Mouse (Mus musculus): ENCODE data around the gene Pgap2. TPM values are rescaled to one million over a fixed set of nuclear protein-coding genes. Genes with fewer than 3 reads are reported as not detected.

The Pgap2 gene
- polyA plus RNA-seq, 1 experiment = 304 TPM

DNA sequence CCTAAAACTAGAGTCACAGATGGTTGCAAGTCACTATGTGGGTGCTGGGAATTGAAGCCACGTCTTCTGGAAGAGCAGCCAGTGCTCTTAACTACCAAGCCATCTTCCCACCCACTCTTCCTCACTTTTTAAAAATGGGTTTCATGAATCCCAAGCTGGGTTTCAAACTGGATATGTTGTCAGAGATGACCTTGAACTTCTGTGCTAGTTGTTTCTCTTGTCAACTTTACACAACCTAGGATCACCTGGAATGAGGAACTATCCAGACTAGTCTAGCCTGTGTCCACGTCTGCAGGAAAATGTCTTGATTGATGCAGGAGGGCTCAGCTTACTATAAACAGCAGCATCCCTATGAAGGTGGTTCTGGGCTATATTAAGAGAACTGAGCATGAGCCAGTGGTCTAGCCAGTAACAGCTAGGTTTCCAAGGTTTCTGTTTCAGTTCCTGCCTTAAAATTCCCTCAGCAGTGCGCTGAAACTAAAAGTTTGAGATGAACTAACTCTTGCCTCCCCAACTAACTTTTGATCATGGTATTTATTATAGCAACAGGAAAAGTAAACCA is 5.6 kb upstream of the Pgap2 start:
- no peaks in the 10 kb centered on the region; the same call in 1 of the 2 replicates for H3K4me1 ChIP-seq (ENCODE audit: control insufficient read depth, insufficient read depth, low read length)

DNA sequence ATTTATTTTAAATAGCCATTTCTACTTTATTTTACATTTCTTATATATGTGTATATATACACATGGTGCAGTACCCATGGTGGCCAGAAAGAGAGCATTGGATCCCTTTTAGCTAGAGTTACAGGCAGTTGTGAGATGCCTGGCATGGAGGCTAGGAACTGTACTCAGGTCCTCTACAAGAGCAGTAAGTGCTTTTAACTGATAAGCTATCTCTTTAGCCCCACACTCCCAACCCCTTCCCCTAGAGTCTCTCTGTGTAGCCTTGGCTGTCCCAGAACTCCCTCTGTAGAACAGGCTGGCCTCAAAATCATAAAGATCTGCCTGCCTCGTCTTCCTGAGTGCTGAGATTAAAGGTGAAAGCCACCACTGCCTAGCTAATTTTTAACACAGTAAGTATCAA is 4.4 kb upstream of the Pgap2 start:
- Histone ChIP-seq H3K4me1 (ENCODE audit: control insufficient read depth, insufficient read depth, low read length) (no peaks in the 10 kb centered on the region; the same call in 1 of the 2 replicates), H3K36me3 (ENCODE audit: control insufficient read depth, insufficient read depth, low read length) (no peaks in the 10 kb centered on the region), H3K27me3 (ENCODE audit: control insufficient read depth, insufficient read depth, low read length) (no peaks in the 10 kb centered on the region), H3K4me3 (ENCODE audit: control insufficient read depth, low read depth, low read length) (no peak overlapping the region), H3K27ac (ENCODE audit: control insufficient read depth, insufficient read depth, low read depth, low read length) (no peak overlapping the region)
- no peak for TF ChIP-seq CTCF (IDR thresholded peaks at IDR 0.05; ENCODE audit: control insufficient read depth, insufficient read depth, insufficient replicate concordance, low read depth, low read length)
- no peak for TF ChIP-seq POLR2A (IDR thresholded peaks at IDR 0.05; ENCODE audit: control insufficient read depth, low read depth, low read length)

More for the DNA sequence above, 5.6 kb upstream of the Pgap2 start:
- Histone ChIP-seq H3K27ac (ENCODE audit: control insufficient read depth, insufficient read depth, low read depth, low read length) (no peak overlapping the region), H3K36me3 (ENCODE audit: control insufficient read depth, insufficient read depth, low read length) (no peaks in the 10 kb centered on the region), H3K4me3 (ENCODE audit: control insufficient read depth, low read depth, low read length) (no peak overlapping the region), H3K27me3 (ENCODE audit: control insufficient read depth, insufficient read depth, low read length) (no peaks in the 10 kb centered on the region)
- no peak for TF ChIP-seq POLR2A (IDR thresholded peaks at IDR 0.05; ENCODE audit: control insufficient read depth, low read depth, low read length)
- no peak for TF ChIP-seq CTCF (IDR thresholded peaks at IDR 0.05; ENCODE audit: control insufficient read depth, insufficient read depth, insufficient replicate concordance, low read depth, low read length)

DNA sequence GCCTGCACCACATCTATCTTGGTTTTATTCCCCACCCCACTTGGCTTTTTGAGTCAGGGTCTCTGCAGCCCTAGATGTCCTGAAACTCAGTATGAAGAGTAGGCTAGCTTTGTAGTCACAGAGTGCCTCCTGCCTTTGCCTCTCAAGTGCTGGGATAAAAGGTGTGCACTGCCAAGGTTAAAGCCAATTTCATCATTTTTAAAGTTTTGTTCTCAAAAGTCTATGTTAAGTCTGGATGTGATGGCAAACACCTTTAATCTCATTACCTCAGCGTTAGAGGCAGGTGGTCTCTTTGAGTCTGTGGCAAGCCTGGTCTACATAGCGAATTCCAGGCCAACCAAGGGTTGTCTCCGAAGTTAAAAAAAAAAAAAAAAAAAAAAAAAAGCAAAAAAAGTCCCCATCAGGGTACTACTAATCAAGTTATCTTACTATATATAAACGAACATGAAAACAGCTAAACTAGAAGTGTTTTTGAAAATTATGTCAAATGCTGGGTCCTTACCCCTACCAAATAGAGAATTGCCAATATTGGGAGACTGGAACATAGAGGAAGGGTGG is 1.1 kb upstream of the Pgap2 start:
- Histone ChIP-seq H3K4me3 (ENCODE audit: control insufficient read depth, low read depth, low read length) (peak overlapping the region; percentile 100), H3K36me3 (ENCODE audit: control insufficient read depth, insufficient read depth, low read length) (no peaks in the 10 kb centered on the region), H3K27ac (ENCODE audit: control insufficient read depth, insufficient read depth, low read depth, low read length) (no peak overlapping the region; the same call in 1 of the 2 replicates), H3K4me1 (ENCODE audit: control insufficient read depth, insufficient read depth, low read length) (no peaks in the 10 kb centered on the region), H3K27me3 (ENCODE audit: control insufficient read depth, insufficient read depth, low read length) (no peaks in the 10 kb centered on the region)
- no peak for TF ChIP-seq POLR2A (IDR thresholded peaks at IDR 0.05; ENCODE audit: control insufficient read depth, low read depth, low read length)
- no peak for TF ChIP-seq CTCF (IDR thresholded peaks at IDR 0.05; ENCODE audit: control insufficient read depth, insufficient read depth, insufficient replicate concordance, low read depth, low read length)

- Histone ChIP-seq H3K4me1 (ENCODE audit: control insufficient read depth, insufficient read depth, low read length) (no peaks in the 10 kb centered on the region), H3K4me3 (ENCODE audit: control insufficient read depth, low read depth, low read length) (peak overlapping the region; percentile 100; the same call in 1 of the 2 replicates), H3K36me3 (ENCODE audit: control insufficient read depth, insufficient read depth, low read length) (no peaks in the 10 kb centered on the region), H3K27me3 (ENCODE audit: control insufficient read depth, insufficient read depth, low read length) (no peaks in the 10 kb centered on the region), H3K27ac (ENCODE audit: control insufficient read depth, insufficient read depth, low read depth, low read length) (peak overlapping the region; percentile 93; the same call in 1 of the 2 replicates)
- TF ChIP-seq POLR2A (IDR thresholded peaks at IDR 0.05; ENCODE audit: control insufficient read depth, low read depth, low read length) (no peak), CTCF (IDR thresholded peaks at IDR 0.05; ENCODE audit: control insufficient read depth, insufficient read depth, insufficient replicate concordance, low read depth, low read length) (no peak)
These were observed 1.1 kb downstream of the Pgap2 start for GRCm38 (mm10) chr7:102211071-102211470.

DNA sequence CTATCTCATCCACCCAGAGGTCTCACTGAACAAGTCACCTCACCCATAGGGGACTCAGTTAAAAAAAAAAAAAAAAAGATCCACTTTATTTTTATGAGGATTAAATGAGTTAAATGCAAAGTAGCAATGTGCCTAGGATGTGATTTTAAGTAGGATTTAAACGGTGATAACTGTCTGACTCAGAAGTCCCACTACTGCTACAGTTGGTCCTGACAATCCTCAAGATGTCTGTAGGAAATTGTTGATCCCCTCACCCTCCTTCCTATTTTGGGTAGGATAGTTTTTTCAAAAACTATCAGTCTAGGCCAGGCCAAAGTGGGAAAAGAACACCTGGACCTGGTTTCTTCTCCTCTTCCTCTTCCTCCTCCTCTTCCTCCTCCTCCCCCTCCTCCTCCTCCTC is 11.9 kb downstream of the Pgap2 start:
- H3K27ac ChIP-seq (ENCODE audit: control insufficient read depth, insufficient read depth, low read depth, low read length) = no peak overlapping the region
- no peak overlapping the region for H3K4me3 ChIP-seq (ENCODE audit: control insufficient read depth, low read depth, low read length)
- no peaks in the 10 kb centered on the region for H3K27me3 ChIP-seq (ENCODE audit: control insufficient read depth, insufficient read depth, low read length)
- H3K4me1 ChIP-seq (ENCODE audit: control insufficient read depth, insufficient read depth, low read length) = peaks cover 6% of the 10 kb centered on the region
- TF ChIP-seq POLR2A (IDR thresholded peaks at IDR 0.05; ENCODE audit: control insufficient read depth, low read depth, low read length) (no peak), CTCF (IDR thresholded peaks at IDR 0.05; ENCODE audit: control insufficient read depth, insufficient read depth, insufficient replicate concordance, low read depth, low read length) (no peak)
- no peaks in the 10 kb centered on the region for H3K36me3 ChIP-seq (ENCODE audit: control insufficient read depth, insufficient read depth, low read length)

DNA sequence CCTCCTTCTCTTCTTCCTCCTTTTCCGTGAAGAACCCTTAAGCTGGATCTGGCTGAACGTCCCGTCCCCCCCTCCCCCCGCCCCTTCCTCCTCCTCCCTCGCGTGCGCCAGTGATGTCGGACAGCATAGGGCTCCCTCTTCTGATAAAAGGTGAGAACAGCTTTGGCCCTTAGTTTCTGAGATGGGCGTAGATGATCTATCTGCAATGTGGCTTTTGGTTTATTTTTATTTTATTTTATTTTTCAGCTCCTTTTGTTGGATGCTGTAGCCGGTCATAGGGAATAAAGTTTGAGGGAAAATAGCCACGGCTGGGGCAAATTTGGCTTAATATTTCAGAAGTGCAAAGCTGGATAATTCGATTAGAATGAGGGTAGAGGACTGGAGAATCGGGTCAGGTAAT is 12.3 kb downstream of the Pgap2 start:
- H3K36me3 ChIP-seq (ENCODE audit: control insufficient read depth, insufficient read depth, low read length) = no peaks in the 10 kb centered on the region
- H3K27me3 ChIP-seq (ENCODE audit: control insufficient read depth, insufficient read depth, low read length) = no peaks in the 10 kb centered on the region
- H3K27ac ChIP-seq (ENCODE audit: control insufficient read depth, insufficient read depth, low read depth, low read length) = peak overlapping the region; percentile 30; the same call in 1 of the 2 replicates
- peaks cover 6% of the 10 kb centered on the region for H3K4me1 ChIP-seq (ENCODE audit: control insufficient read depth, insufficient read depth, low read length)
- TF ChIP-seq CTCF (IDR thresholded peaks at IDR 0.05; ENCODE audit: control insufficient read depth, insufficient read depth, insufficient replicate concordance, low read depth, low read length) = no peak
- no peak for TF ChIP-seq POLR2A (IDR thresholded peaks at IDR 0.05; ENCODE audit: control insufficient read depth, low read depth, low read length)
- H3K4me3 ChIP-seq (ENCODE audit: control insufficient read depth, low read depth, low read length) = peak overlapping the region; percentile 71; the same call in 1 of the 2 replicates

- peaks cover 6% of the 10 kb centered on the region for H3K4me1 ChIP-seq (ENCODE audit: control insufficient read depth, insufficient read depth, low read length)
- no peaks in the 10 kb centered on the region for H3K36me3 ChIP-seq (ENCODE audit: control insufficient read depth, insufficient read depth, low read length)
- H3K27ac ChIP-seq (ENCODE audit: control insufficient read depth, insufficient read depth, low read depth, low read length) = peak overlapping the region; percentile 39
- no peak for TF ChIP-seq POLR2A (IDR thresholded peaks at IDR 0.05; ENCODE audit: control insufficient read depth, low read depth, low read length)
- TF ChIP-seq CTCF (IDR thresholded peaks at IDR 0.05; ENCODE audit: control insufficient read depth, insufficient read depth, insufficient replicate concordance, low read depth, low read length) = no peak
- H3K27me3 ChIP-seq (ENCODE audit: control insufficient read depth, insufficient read depth, low read length) = no peaks in the 10 kb centered on the region
- peak overlapping the region; percentile 71 for H3K4me3 ChIP-seq (ENCODE audit: control insufficient read depth, low read depth, low read length)
These were observed 13.0 kb downstream of the Pgap2 start for GRCm38 (mm10) chr7:102222830-102223556.
